Mouse (Mus musculus) brain, embryonic 14.5 days (tissue): ENCODE measurements around the gene Maats1.

Experiments
- CTCF ChIP-seq: fragments of 200-500 bp; IDR thresholded peaks from 2 replicates; pipeline ENCODE4 v1.5.1; 2012; ENCODE audit warnings: inconsistent platforms, mild to moderate bottlenecking, moderate library complexity, borderline replicate concordance; ENCODE audit not compliant: insufficient read depth, insufficient read length; ENCODE audit errors: extremely low read depth
- POLR2A ChIP-seq: fragments of 200-500 bp; IDR thresholded peaks from 2 replicates; pipeline ENCODE4 v1.6.1; 2012; ENCODE audit warnings: mild to moderate bottlenecking, inconsistent platforms, borderline replicate concordance; ENCODE audit not compliant: poor library complexity, insufficient read depth, insufficient read length, severe bottlenecking; ENCODE audit errors: extremely low read depth

GRCm38 (mm10) chr16:38383683-38384082, 41.7 kb upstream of the Maats1 start:
- TF ChIP-seq CTCF: no peak
- TF ChIP-seq POLR2A: no peak
